Mouse (Mus musculus) myocyte (in vitro differentiated cells): Measurements from ENCODE around the gene Zfp760. TPM values are rescaled to one million over a fixed set of nuclear protein-coding genes. Genes with fewer than 3 reads are reported as not detected.
"Not testable (repeated sequence)": the region's sequence is repeated elsewhere in the genome, so short reads cannot be mapped to it uniquely, and the experiment has no call there.

Experiments
- H3K27me3 ChIP-seq: one replicate; pipeline ENCODE4 v1.6.1; 2011; ENCODE audit not compliant: control insufficient read depth, insufficient read depth, insufficient read length
- H3K36me3 ChIP-seq: one replicate; pipeline ENCODE4 v1.6.1; 2011; ENCODE audit not compliant: control insufficient read depth, insufficient read depth
- H3K4me2 ChIP-seq: one replicate; pipeline ENCODE4 v1.6.1; 2011; ENCODE audit warnings: low read depth, control low read depth
- H3K4me3 ChIP-seq: one replicate; pipeline ENCODE4 v1.5.1; 2011; ENCODE audit warnings: mild to moderate bottlenecking, control low read depth, moderate library complexity
- H3K79me2 ChIP-seq: one replicate; pipeline ENCODE4 v1.6.1; 2011; ENCODE audit not compliant: control insufficient read depth, insufficient read depth
- H3ac ChIP-seq: one replicate; pipeline ENCODE4 v1.6.1; 2011; ENCODE audit not compliant: control insufficient read depth, insufficient read length
- CEBPB ChIP-seq: IDR thresholded peaks from 2 replicates; pipeline ENCODE4 v1.6.1; 2011; ENCODE audit warnings: mild to moderate bottlenecking, moderate library complexity; ENCODE audit not compliant: poor library complexity, insufficient read depth, severe bottlenecking
- E2F4 ChIP-seq: IDR thresholded peaks from one replicate; pipeline ENCODE4 v1.6.1; 2011; ENCODE audit warnings: mild to moderate bottlenecking, control low read depth, moderate library complexity; ENCODE audit not compliant: insufficient read depth
- MAX ChIP-seq: IDR thresholded peaks from one replicate; pipeline ENCODE4 v1.6.1; 2011; ENCODE audit warnings: low read depth, mild to moderate bottlenecking, control low read depth
- MYOD1 ChIP-seq, 3 experiments: IDR thresholded peaks; one replicate each; pipeline ENCODE4 v1.6.1; 2011; ENCODE audit warnings: control low read depth in 2 of 3, low read depth in 2 of 3, mild to moderate bottlenecking in 2 of 3, moderate library complexity in 1 of 3; ENCODE audit not compliant: insufficient read length in 2 of 3, control insufficient read depth in 1 of 3
- MYOG ChIP-seq, 3 experiments: IDR thresholded peaks; one replicate each; pipeline ENCODE4 v1.6.1; 2011; ENCODE audit warnings: control low read depth in 2 of 3, low read depth in 2 of 3, mild to moderate bottlenecking in 2 of 3; ENCODE audit not compliant: insufficient read length in 2 of 3, control insufficient read depth in 1 of 3, insufficient read depth in 1 of 3
- POLR2A ChIP-seq: IDR thresholded peaks from one replicate; pipeline ENCODE4 v1.6.1; 2011; ENCODE audit warnings: low read depth, mild to moderate bottlenecking, control low read depth, moderate library complexity; ENCODE audit not compliant: insufficient read length
- POLR2AphosphoS2 ChIP-seq: IDR thresholded peaks from one replicate; pipeline ENCODE4 v1.6.1; 2011; ENCODE audit warnings: low read depth, control low read depth; ENCODE audit not compliant: insufficient read length
- REST ChIP-seq: IDR thresholded peaks from one replicate; pipeline ENCODE4 v1.6.1; 2011; ENCODE audit warnings: mild to moderate bottlenecking, control low read depth, moderate library complexity; ENCODE audit not compliant: insufficient read depth, insufficient read length
- SRF ChIP-seq: IDR thresholded peaks from one replicate; pipeline ENCODE4 v1.6.1; 2011; ENCODE audit warnings: low read depth; ENCODE audit not compliant: control insufficient read depth, insufficient read length
- TCF12 ChIP-seq: IDR thresholded peaks from one replicate; pipeline ENCODE4 v1.6.1; 2011; ENCODE audit warnings: mild to moderate bottlenecking, control low read depth; ENCODE audit not compliant: poor library complexity, insufficient read depth, severe bottlenecking
- TCF3 ChIP-seq: IDR thresholded peaks from one replicate; pipeline ENCODE4 v1.6.1; 2011; ENCODE audit warnings: low read depth, control low read depth; ENCODE audit not compliant: insufficient read length
- USF1 ChIP-seq: IDR thresholded peaks from one replicate; pipeline ENCODE4 v1.6.1; 2011; ENCODE audit warnings: low read depth, mild to moderate bottlenecking, control low read depth, moderate library complexity
- polyA plus RNA-seq: library from polyadenylated mRNA; unstranded; fragments of >200 nt; fragmentation: generic; extraction: Trizol; gene quantifications from one replicate; pipeline ENCODE4 v1.2.1, GENCODE M21; 2012; ENCODE audit warnings: missing spikeins

Zfp760 gene
- polyA plus RNA-seq: 0.76 TPM

DNA sequence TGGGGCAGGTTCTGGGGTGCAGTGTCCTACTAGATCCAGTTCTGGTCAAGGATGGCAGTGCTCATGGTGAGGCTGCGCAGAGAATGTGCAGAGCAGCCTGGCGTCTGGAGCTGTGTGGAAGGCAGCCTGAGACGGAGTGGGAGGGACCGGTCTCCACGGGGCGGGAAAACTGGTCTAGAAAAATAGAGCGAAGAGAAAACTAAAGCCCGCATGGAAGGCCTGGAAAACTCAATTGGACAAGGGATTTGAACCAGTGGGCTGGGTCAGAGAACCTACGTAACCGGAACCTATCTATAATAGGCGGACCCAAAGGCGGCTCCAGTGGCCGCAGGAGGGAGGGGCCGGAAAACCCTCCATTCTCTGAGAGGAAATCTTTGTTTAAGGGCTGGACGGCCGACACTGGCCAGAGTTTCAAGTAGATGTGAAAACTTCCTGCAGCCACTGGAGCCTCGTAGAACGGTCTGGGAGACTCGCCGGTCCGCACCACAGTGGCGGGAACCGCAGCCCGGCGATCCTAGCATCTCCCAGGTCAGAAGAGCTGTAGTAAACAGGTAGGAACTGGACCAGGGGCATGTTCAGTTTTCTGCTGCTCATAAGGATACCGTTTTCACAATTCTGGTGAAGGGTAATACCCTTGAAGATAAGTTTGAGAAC is at the start of gene Zfp760:
Zfp760 (plus strand) TSS at position 399 of the 654 bp plus-strand sequence.
- H3K36me3 ChIP-seq: peaks cover 7% of the 10 kb centered on the region
- peak within 1 kb of the TSS; percentile 45 for H3K4me3 ChIP-seq
- H3K27me3 ChIP-seq: no peaks in the 10 kb centered on the region
- TF ChIP-seq E2F4 (peak; percentile 58), SRF (peak; percentile 51), USF1 (no peak), POLR2A (peak; percentile 70), POLR2AphosphoS2 (peak; percentile 81)
- peak within 1 kb of the TSS; percentile 80 for H3K4me2 ChIP-seq
- H3K79me2 ChIP-seq: no peaks in the 10 kb centered on the region
- H3ac ChIP-seq: no peak within 1 kb of the TSS

DNA sequence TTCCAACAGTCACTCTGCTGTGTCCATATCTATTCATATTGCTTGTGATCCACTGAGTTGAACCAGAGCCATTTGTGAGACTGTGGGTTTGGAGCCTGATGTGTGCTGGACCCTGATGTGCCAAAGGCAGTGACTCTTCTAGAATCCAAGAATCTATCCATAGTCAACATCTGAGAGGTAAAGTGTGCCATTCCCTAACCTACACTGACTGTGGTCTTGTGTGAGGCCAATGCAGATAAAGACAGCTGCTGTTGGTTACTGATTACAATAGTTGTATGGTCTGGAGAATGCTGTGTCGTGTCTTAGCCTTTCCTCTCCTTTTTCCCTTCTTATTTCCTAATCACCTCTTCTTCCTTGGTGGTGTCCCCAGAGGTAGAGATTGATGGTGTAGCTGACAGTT is 28.7 kb upstream of the Zfp760 start:
- Histone ChIP-seq H3K4me2 (peak overlapping the region; percentile 84), H3K4me3 (peak overlapping the region; percentile 24)
- not testable (repeated sequence) for H3K36me3 ChIP-seq, H3ac ChIP-seq, H3K27me3 ChIP-seq, H3K79me2 ChIP-seq

DNA sequence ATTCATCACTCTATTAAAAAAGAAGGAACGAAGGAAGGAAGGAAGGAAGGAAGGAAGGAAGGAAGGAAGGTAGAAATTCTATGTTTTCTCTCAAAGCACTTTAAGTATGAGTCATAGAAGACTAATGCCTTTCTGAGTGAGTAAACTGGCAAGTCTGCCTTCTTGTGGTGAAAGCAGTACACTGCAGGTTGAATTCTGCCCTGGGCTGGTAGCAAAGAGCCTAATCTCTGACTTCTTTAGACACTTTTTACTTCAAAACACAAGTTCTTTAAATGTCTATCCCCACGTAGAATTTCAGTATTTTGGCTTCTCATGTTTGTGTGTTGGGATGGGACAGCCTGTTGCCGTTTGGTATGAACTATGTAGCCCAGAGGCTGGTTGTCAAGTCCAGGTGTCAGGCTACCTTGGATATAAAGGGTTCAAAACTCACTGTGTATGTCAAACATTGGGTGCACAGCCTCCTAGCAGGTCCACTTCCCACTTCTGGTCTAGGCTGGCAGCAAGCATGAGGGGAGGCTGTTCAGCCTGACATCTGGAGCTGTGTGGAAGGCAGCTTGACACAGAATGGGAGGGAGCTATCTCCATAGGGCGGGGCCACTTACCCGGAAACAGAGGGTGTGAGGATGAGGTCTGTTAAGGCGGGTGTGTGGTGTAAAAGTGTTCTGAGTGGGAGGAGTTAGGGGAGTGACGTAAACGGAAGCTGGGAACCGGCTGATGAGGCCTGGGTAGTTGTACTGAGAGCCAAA is 28.1 kb upstream of the Zfp760 start:
- peak overlapping the region; percentile 84 for H3K4me2 ChIP-seq
- no peaks in the 10 kb centered on the region for H3K79me2 ChIP-seq
- H3ac ChIP-seq: no peak overlapping the region
- H3K27me3 ChIP-seq: no peaks in the 10 kb centered on the region
- peaks cover under 1% of the 10 kb centered on the region for H3K36me3 ChIP-seq
- TF ChIP-seq USF1: no peak
- TF ChIP-seq E2F4: no peak
- no peak for TF ChIP-seq TCF3
- TF ChIP-seq TCF12: no peak
- TF ChIP-seq MYOD1 (IDR thresholded peaks at IDR 0.05; ENCODE audit: control insufficient read depth in 1 of 3, insufficient read length in 2 of 3, low read depth in 2 of 3): no peak
- no peak for TF ChIP-seq MYOG (IDR thresholded peaks at IDR 0.05; ENCODE audit: control insufficient read depth in 1 of 3, insufficient read depth in 1 of 3, insufficient read length in 2 of 3, low read depth in 2 of 3)
- TF ChIP-seq POLR2A: peak; percentile 45
- peak overlapping the region; percentile 24 for H3K4me3 ChIP-seq

DNA sequence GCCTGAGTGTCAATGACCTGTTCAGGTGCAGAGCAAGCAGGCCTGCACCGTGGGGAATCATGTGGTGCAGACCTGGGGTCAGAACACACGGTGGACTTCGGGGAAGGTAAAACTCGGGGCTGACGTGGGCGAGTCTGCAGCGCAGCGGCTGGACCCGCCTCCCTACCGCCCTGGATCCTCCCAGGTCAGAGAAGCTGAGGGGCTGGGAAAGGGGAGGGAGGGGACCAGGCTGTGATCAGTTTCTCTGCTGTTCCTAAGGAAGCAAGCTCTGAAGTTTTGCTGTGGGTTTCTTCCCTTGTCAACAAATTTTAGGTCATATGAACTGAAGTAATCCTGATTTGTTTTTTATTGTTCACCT is 27.5 kb upstream of the Zfp760 start:
- H3K27me3 ChIP-seq, H3K79me2 ChIP-seq, H3K36me3 ChIP-seq, H3ac ChIP-seq: not testable (repeated sequence)
- Histone ChIP-seq H3K4me2 (peak overlapping the region; percentile 84), H3K4me3 (peak overlapping the region; percentile 24)

DNA sequence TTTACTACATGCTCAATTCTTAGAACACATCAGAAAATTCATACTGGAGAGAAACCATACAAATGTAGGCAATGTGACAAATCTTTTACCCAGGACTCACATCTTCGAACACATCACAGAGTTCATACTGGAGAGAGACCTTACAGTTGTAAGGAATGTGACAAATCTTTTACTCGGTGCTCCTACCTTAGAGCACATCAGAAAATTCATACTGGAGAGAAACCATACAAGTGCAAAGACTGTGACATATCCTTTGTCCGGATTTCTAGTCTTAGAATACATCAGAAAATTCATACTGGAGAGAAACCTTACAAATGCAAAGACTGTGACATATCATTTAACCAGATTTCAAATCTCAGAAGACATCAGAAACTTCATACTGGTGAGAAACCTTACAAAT is 16.0 kb upstream of the Zfp760 start, which contains the start of gene Gm10226:
Gm10226 (plus strand) TSS at position 301 of the 400 bp plus-strand sequence.
- TF ChIP-seq SRF (no peak), TCF12 (no peak), CEBPB (no peak), MYOD1 (IDR thresholded peaks at IDR 0.05; ENCODE audit: control insufficient read depth in 1 of 3, insufficient read length in 2 of 3, low read depth in 2 of 3) (no peak), MAX (no peak), POLR2AphosphoS2 (no peak), TCF3 (no peak), POLR2A (no peak), REST (no peak), E2F4 (no peak), MYOG (IDR thresholded peaks at IDR 0.05; ENCODE audit: control insufficient read depth in 1 of 3, insufficient read depth in 1 of 3, insufficient read length in 2 of 3, low read depth in 2 of 3) (no peak), USF1 (no peak)
- no peak within 1 kb of the TSS for H3K4me2 ChIP-seq
- no peaks in the 10 kb centered on the region for H3K27me3 ChIP-seq
- peaks cover 26% of the 10 kb centered on the region for H3K36me3 ChIP-seq
- H3K79me2 ChIP-seq: no peaks in the 10 kb centered on the region
- H3ac ChIP-seq: no peak within 1 kb of the TSS
- H3K4me3 ChIP-seq: no peak within 1 kb of the TSS
